Mouse (Mus musculus) megakaryocyte, embryonic 14.5 days (primary cell): ENCODE results near the gene Ano7.

Source experiments
- FLI1 ChIP-seq: IDR thresholded peaks from 2 replicates; pipeline ENCODE4 v1.6.1; 2012; ENCODE audit warnings: low read length, inconsistent platforms, mixed read lengths
- GATA1 ChIP-seq: IDR thresholded peaks from 3 replicates; pipeline ENCODE4 v1.6.1; 2012; ENCODE audit warnings: mixed read lengths, low read length, inconsistent platforms, borderline replicate concordance

- no peak for TF ChIP-seq FLI1
- no peak for TF ChIP-seq GATA1
These were observed 26.6 kb upstream of the Ano7 start for GRCm38 (mm10) chr1:93347176-93347575.
